Mouse (Mus musculus) layer of hippocampus, postnatal 25 days (tissue): ENCODE results near the gene Dscaml1. TPM values are rescaled to one million over a fixed set of nuclear protein-coding genes. Genes with fewer than 3 reads are reported as not detected.

ENCODE experiments used
- DNase-seq, 2 experiments: peaks; one replicate each; pipeline ENCODE4 v3.0.0; 2022; ENCODE audit warnings: mixed read lengths in 2 of 2, low spot score in 1 of 2; ENCODE audit errors: extremely low spot score in 1 of 2
- total RNA-seq, 2 experiments: library from RNA; stranded (reverse); gene quantifications; 2 replicates each; pipeline ENCODE4 v1.2.3; 2021

The Dscaml1 gene
- total RNA-seq, 2 experiments from 2014 or later = 74.4 to 96.5 TPM

DNA sequence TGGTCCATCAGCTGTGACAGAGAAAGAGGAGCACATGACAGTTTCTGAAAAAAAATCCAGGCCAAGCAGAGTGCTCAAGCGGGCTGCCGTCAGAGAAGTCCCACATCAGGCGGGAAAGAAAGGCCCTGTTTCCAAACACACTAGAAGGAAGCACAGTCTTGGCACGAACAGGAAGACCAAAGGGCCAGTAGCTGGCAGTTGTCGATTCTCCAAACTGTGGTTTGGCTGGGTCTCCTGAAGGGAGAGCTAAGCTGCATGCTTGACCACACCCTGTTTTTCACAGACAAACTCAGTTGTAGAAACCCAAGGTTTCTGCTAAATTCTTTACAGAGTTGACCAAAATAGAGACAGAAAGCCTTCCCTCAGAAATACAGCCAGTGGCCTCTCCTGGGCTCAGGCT, 369.3 kb downstream of the Dscaml1 start:
- DNase-seq = no peak

DNA sequence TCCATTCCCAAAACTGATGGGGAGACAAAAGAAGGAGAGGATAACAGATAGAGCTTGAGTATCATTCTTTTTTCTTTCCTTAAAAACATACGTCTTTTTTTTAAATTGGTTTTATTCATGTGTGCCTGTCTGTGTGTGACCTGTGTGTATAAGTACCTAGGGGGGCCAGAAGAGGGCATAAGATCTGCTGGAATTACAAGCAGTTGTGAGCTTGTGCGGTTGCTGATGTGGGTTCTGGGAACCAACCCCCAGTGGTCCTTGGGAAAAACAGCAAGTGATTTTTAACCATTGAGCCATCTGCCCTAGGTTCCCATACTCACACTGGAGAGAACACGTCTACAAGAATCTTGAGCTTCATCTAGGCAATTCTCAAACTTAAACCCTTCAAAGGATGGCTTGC, 370.8 kb downstream of the Dscaml1 start:
- DNase-seq = no peak

- peak in 1 of 2 experiments; percentile 31 for DNase-seq
Observed at GRCm38 (mm10) chr9:45798467-45799164, 372.2 kb downstream of the Dscaml1 start.

DNA sequence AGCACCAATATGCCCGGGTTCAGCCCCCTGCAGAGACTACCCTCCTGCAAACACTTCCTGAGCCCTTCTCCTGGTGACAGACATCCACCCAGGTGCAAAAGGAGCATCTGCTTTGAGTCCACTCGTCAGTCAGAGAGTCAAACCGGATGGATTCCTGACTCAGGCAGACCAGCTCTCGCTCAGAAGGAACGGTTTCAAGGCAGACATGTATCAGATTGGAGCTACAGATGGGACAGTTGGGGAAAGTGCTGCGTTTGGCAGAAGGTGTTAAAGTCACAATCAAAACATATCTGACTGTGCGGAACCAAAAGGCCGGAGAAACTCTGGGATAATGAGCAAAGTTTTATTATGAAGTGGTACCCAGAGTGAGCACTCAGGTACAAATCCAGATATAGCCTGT, 373.0 kb downstream of the Dscaml1 start:
- DNase-seq = peak in 1 of 2 experiments; percentile 46

Other genes with a start within 250 kb of the Dscaml1 start
- gene BC049352, start 244.6 kb upstream of the Dscaml1 start, total RNA-seq = under 1 TPM; 0.47 to 0.56 TPM
- not detected for gene Tmprss4, start 222.5 kb upstream of the Dscaml1 start, total RNA-seq
- 1 to 10 TPM; 2.6 to 2.7 TPM for gene Il10ra, start 157.5 kb upstream of the Dscaml1 start, total RNA-seq
- not detected for gene Tmprss13, start 107.5 kb upstream of the Dscaml1 start, total RNA-seq
- 100 to 1,000 TPM in 1 of 2 experiments, 10 to 100 TPM in 1; 82.2 to 112 TPM for gene Fxyd6, start 56.4 kb upstream of the Dscaml1 start, total RNA-seq
- 10 to 100 TPM in 1 of 2 experiments, 1 to 10 TPM in 1; 8.3 to 10.6 TPM for gene Fxyd2, start 27.0 kb upstream of the Dscaml1 start, total RNA-seq